Mouse (Mus musculus) midbrain, embryonic 10.5 days (tissue): ENCODE measurements around the gene Clip4. TPM values are rescaled to one million over a fixed set of nuclear protein-coding genes. Genes with fewer than 3 reads are reported as not detected.
A peak's percentile ranks its signal among the peaks of the same experiment; 100 is the strongest.
"Not testable (repeated sequence)": the region's sequence is repeated elsewhere in the genome, so short reads cannot be mapped to it uniquely, and the experiment has no call there.

Experiments used
- DNase-seq: peaks from one replicate; pipeline ENCODE4 v3.0.0-alpha.2; 2017; ENCODE audit warnings: low spot score
- H3K27ac ChIP-seq: fragments of 300-500 bp; sonication (generic); replicated peaks from 2 replicates; pipeline ENCODE4 v1.5.1; 2016; ENCODE audit warnings: mild to moderate bottlenecking
- H3K27me3 ChIP-seq: fragments of 300-500 bp; sonication (generic); 2 replicates; pipeline ENCODE4 v1.6.1; 2016; ENCODE audit warnings: low read depth, mild to moderate bottlenecking; ENCODE audit not compliant: poor library complexity, severe bottlenecking
- H3K36me3 ChIP-seq: fragments of 300-500 bp; sonication (generic); 2 replicates; pipeline ENCODE4 v1.6.1; 2016; ENCODE audit warnings: mild to moderate bottlenecking, moderate library complexity
- H3K4me1 ChIP-seq: fragments of 300-500 bp; sonication (generic); 2 replicates; pipeline ENCODE4 v1.6.1; 2016
- H3K4me3 ChIP-seq: fragments of 300-500 bp; sonication (generic); 2 replicates; pipeline ENCODE4 v1.5.1; 2016; ENCODE audit warnings: mild to moderate bottlenecking, moderate library complexity
- H3K9me3 ChIP-seq: fragments of 300-500 bp; sonication (generic); replicated peaks from 2 replicates; pipeline ENCODE4 v1.6.1; 2016; ENCODE audit warnings: mild to moderate bottlenecking
- WGBS: fragments of 180-500 bp; shearing (Covaris S2); methylation state at CpG from one replicate; pipeline ENCODE4 v1.1.7; 2016; 5-methylcytosine and 5-hydroxymethylcytosine counted together
- polyA plus RNA-seq: library from polyadenylated mRNA; unstranded; fragments of >200 nt; fragmentation: Nextera tagmentation; extraction: Ambion mirVana; gene quantifications from 2 replicates; pipeline ENCODE4 v1.2.1, GENCODE M21; 2016

Gene Clip4
- 4.4 and 4.5 TPM in 2 replicates for polyA plus RNA-seq

DNA sequence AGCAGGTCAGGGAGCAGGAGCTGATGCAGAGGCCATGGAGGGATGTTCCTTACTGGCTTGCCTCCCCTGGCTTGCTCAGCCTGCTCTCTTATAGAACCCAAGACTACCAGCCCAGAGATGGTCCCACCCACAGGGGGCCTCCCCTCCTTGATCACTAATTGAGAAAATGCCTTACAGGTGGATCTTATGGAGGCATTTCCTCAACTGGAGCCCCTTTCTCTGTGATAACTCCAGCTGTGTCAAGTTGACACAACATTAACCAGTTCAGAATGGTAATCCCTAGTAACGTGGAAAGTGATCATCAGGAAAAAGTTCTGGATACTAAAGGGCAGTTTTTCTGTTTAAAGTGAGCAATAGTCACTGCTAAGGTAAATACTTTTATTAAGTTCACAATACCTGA lies at the start of gene Clip4:
TSS of gene Clip4 (plus strand) at position 301 of the 400 bp plus-strand sequence.
- not testable (repeated sequence) for H3K4me3 ChIP-seq, H3K27me3 ChIP-seq, H3K36me3 ChIP-seq, H3K9me3 ChIP-seq, DNase-seq
- Histone ChIP-seq H3K27ac (peak within 1 kb of the TSS; percentile 77), H3K4me1 (peaks cover 19% of the 10 kb centered on the region)
- 68% methylated on average over 1 of the region's 1 CpGs for WGBS

- Histone ChIP-seq H3K36me3 (no peaks in the 10 kb centered on the region), H3K4me3 (no peak overlapping the region), H3K27me3 (no peaks in the 10 kb centered on the region), H3K9me3 (no peaks in the 10 kb centered on the region), H3K4me1 (no peaks in the 10 kb centered on the region), H3K27ac (no peak overlapping the region)
- DNase-seq, result no peak
These were observed 47.8 kb upstream of the Clip4 start for GRCm38 (mm10) chr17:71720434-71720833.

GRCm38 (mm10) chr17:71721019-71721418 lies 47.3 kb upstream of the Clip4 start:
- WGBS, result 80% methylated on average over 3 of the region's 3 CpGs

DNA sequence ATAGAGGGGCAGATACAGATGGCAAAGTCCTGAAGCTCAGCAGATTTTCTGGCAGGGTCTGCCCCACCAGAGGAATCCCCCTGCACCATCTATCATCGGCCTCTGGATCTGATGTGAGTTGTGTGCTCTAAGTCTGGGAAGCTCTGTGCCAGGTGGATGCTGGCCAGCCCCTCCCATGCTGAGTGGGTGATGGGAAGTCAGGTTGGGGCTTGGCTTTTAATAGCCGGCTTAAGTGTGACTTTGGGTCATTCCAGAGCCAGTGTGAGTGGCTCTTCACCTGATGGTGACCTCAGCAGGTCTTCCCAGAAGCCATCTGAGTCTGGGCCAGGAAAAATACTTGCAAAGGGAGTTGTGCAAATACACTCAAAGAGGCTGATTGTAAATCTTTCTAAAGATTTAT lies 37.6 kb upstream of the Clip4 start:
- H3K9me3 ChIP-seq, result no peaks in the 10 kb centered on the region; the same call in 1 of the 2 replicates
- H3K4me3 ChIP-seq, result no peak overlapping the region
- no peak overlapping the region for H3K27ac ChIP-seq
- 69% methylated on average over 2 of the region's 2 CpGs for WGBS
- H3K27me3 ChIP-seq, result no peaks in the 10 kb centered on the region
- DNase-seq, result no peak
- no peaks in the 10 kb centered on the region for H3K4me1 ChIP-seq
- H3K36me3 ChIP-seq, result no peaks in the 10 kb centered on the region

More at GRCm38 (mm10) chr17:71721019-71721418, 47.3 kb upstream of the Clip4 start:
- H3K27ac ChIP-seq, result no peak overlapping the region
- H3K4me1 ChIP-seq, result no peaks in the 10 kb centered on the region
- H3K36me3 ChIP-seq, result no peaks in the 10 kb centered on the region
- no peak overlapping the region for H3K4me3 ChIP-seq
- H3K27me3 ChIP-seq, result no peaks in the 10 kb centered on the region
- DNase-seq, result no peak
- no peaks in the 10 kb centered on the region for H3K9me3 ChIP-seq

- Histone ChIP-seq H3K4me1 (peaks cover 4% of the 10 kb centered on the region; the same call in 1 of the 2 replicates), H3K9me3 (no peaks in the 10 kb centered on the region; the same call in 1 of the 2 replicates), H3K36me3 (no peaks in the 10 kb centered on the region), H3K27me3 (no peaks in the 10 kb centered on the region), H3K4me3 (no peak overlapping the region), H3K27ac (no peak overlapping the region)
- no peak for DNase-seq
- 67% methylated on average over 3 of the region's 3 CpGs for WGBS
These were observed 31.8 kb upstream of the Clip4 start for GRCm38 (mm10) chr17:71736442-71736841.

- peaks cover 14% of the 10 kb centered on the region for H3K4me1 ChIP-seq
- no peak for DNase-seq
- 89% methylated on average over 3 of the region's 3 CpGs for WGBS
- no peak overlapping the region for H3K4me3 ChIP-seq
- H3K9me3 ChIP-seq, result 0 out of 2 replicates have a peak, but pooled peaks cover 3% of the 10 kb centered on the region
- H3K36me3 ChIP-seq, result no peaks in the 10 kb centered on the region
- H3K27ac ChIP-seq, result no peak overlapping the region
- no peaks in the 10 kb centered on the region for H3K27me3 ChIP-seq
These were observed 26.1 kb upstream of the Clip4 start for GRCm38 (mm10) chr17:71742156-71742555.

GRCm38 (mm10) chr17:71742935-71743334 lies 25.3 kb upstream of the Clip4 start:
- H3K9me3 ChIP-seq, result 0 out of 2 replicates have a peak, but pooled peaks cover 3% of the 10 kb centered on the region
- no peaks in the 10 kb centered on the region for H3K27me3 ChIP-seq
- no peak for DNase-seq
- H3K4me1 ChIP-seq, result peaks cover 14% of the 10 kb centered on the region
- no peaks in the 10 kb centered on the region for H3K36me3 ChIP-seq
- 44% methylated on average over 5 of the region's 5 CpGs for WGBS
- H3K4me3 ChIP-seq, result no peak overlapping the region
- no peak overlapping the region for H3K27ac ChIP-seq

GRCm38 (mm10) chr17:71746114-71746513 lies 22.2 kb upstream of the Clip4 start:
- Histone ChIP-seq H3K27ac (0 out of 2 replicates have a peak overlapping the region, but pooled peaks have one; percentile 55), H3K36me3 (no peaks in the 10 kb centered on the region), H3K4me1 (peaks cover 14% of the 10 kb centered on the region), H3K9me3 (0 out of 2 replicates have a peak, but pooled peaks cover 3% of the 10 kb centered on the region), H3K4me3 (no peak overlapping the region), H3K27me3 (no peaks in the 10 kb centered on the region)
- WGBS, result 88% methylated on average over 9 of the region's 9 CpGs
- DNase-seq, result no peak

- Histone ChIP-seq H3K9me3 (0 out of 2 replicates have a peak, but pooled peaks cover 3% of the 10 kb centered on the region), H3K27me3 (no peaks in the 10 kb centered on the region), H3K4me1 (peaks cover 14% of the 10 kb centered on the region), H3K36me3 (no peaks in the 10 kb centered on the region), H3K4me3 (no peak overlapping the region), H3K27ac (no peak overlapping the region)
- DNase-seq, result no peak
- WGBS, result 93% methylated on average over 8 of the region's 8 CpGs
These were observed 20.7 kb upstream of the Clip4 start for GRCm38 (mm10) chr17:71747561-71747960.

- no peak overlapping the region for H3K4me3 ChIP-seq
- 84% methylated on average over 9 of the region's 9 CpGs for WGBS
- peak overlapping the region; percentile 6; the same call in 1 of the 2 replicates for H3K27ac ChIP-seq
These were observed 18.6 kb upstream of the Clip4 start for GRCm38 (mm10) chr17:71749616-71750168.

GRCm38 (mm10) chr17:71752831-71753230 lies 15.4 kb upstream of the Clip4 start, which contains the start of gene Pcare:
Gene Pcare (minus strand): TSS chr17:71752894.
- DNase-seq, result no peak
- Histone ChIP-seq H3K4me3 (no peak within 1 kb of the TSS), H3K4me1 (no peaks in the 10 kb centered on the region), H3K27me3 (no peaks in the 10 kb centered on the region), H3K27ac (no peak within 1 kb of the TSS), H3K36me3 (no peaks in the 10 kb centered on the region), H3K9me3 (no peaks in the 10 kb centered on the region)
- WGBS, result 83% methylated on average over 10 of the region's 10 CpGs

More at GRCm38 (mm10) chr17:71749616-71750168, 18.6 kb upstream of the Clip4 start:
- no peaks in the 10 kb centered on the region for H3K9me3 ChIP-seq
- H3K27me3 ChIP-seq, result no peaks in the 10 kb centered on the region
- DNase-seq, result no peak
- no peaks in the 10 kb centered on the region for H3K36me3 ChIP-seq
- H3K4me1 ChIP-seq, result peaks cover 10% of the 10 kb centered on the region

DNA sequence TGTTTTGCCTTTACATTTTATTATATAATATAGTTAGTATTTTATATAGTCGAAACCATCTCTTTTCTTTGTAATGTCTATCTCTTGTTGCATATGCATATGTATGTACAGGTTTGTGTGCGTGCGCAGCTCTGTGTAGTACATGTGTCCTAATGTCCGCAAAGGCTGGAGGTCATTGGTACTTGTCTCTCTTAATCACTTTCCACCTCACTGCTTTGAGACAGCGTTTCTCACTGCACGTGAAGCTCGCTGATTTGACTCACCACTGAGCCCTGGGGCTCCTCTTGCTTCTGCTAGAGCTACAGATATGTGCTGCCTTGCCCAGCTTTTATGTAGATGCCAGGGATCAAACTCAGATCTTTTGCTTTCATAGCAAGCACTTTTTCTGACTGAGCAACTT lies 7.7 kb upstream of the Clip4 start:
- Histone ChIP-seq H3K9me3 (no peaks in the 10 kb centered on the region; the same call in 1 of the 2 replicates), H3K4me1 (no peaks in the 10 kb centered on the region), H3K4me3 (no peak overlapping the region), H3K36me3 (no peaks in the 10 kb centered on the region), H3K27me3 (no peaks in the 10 kb centered on the region), H3K27ac (no peak overlapping the region)
- DNase-seq, result no peak
- WGBS, result 79% methylated on average over 7 of the region's 7 CpGs

GRCm38 (mm10) chr17:71769564-71769963 lies 1.3 kb downstream of the Clip4 start:
- Histone ChIP-seq H3K27me3 (no peaks in the 10 kb centered on the region), H3K4me1 (peaks cover 19% of the 10 kb centered on the region), H3K36me3 (no peaks in the 10 kb centered on the region), H3K27ac (peak overlapping the region; percentile 77), H3K9me3 (no peaks in the 10 kb centered on the region), H3K4me3 (peak overlapping the region; percentile 22; the same call in 1 of the 2 replicates)
- 29% methylated on average over 6 of the region's 6 CpGs for WGBS
- DNase-seq, result peak; percentile 48
